Mouse (Mus musculus) cerebellum, adult 2 months (tissue): Measurements from ENCODE around the gene Gm27027.

Experiments used
- CTCF ChIP-seq: fragments of 200-500 bp; IDR thresholded peaks from 2 replicates; pipeline ENCODE4 v1.5.1; 2011; ENCODE audit warnings: low read depth, mild to moderate bottlenecking, control low read depth, low read length, moderate library complexity, borderline replicate concordance; ENCODE audit not compliant: insufficient read depth
- POLR2A ChIP-seq: fragments of 200-500 bp; IDR thresholded peaks from 2 replicates; pipeline ENCODE4 v1.6.1; 2011; ENCODE audit warnings: low read length, control low read depth, borderline replicate concordance; ENCODE audit not compliant: insufficient read depth

GRCm38 (mm10) chr2:93909716-93910115 lies 86.4 kb downstream of the Gm27027 start:
- TF ChIP-seq CTCF: no peak
- no peak for TF ChIP-seq POLR2A
